In genomic region chr4:134817706-134818105, GRCm38 (mm10) we compare ENCODE assay signal across 17 mouse cellular contexts. TPM values are rescaled to one million over a fixed set of nuclear protein-coding genes. Genes with fewer than 3 reads are reported as not detected.
"Had no signal": no experiment of that assay in that cellular context is flagged by ENCODE, and none has a peak within 500 bp of the region (broad histone marks: within the 10 kb centered on the region; RNA-seq: fewer than 3 reads in every experiment).

No protein-coding gene starts in this region.

- H3K27me3 ChIP-seq: megakaryocyte, embryonic 14.5 days; midbrain, embryonic 13.5 days; midbrain, embryonic 15.5 days; neural tube, embryonic 12.5 days; stomach, embryonic 15.5 days had no signal

- H3K9ac ChIP-seq: liver, embryonic 14.5 days; lung, embryonic 14.5 days; midbrain, embryonic 13.5 days; midbrain, embryonic 15.5 days; neural tube, embryonic 12.5 days; stomach, embryonic 15.5 days had no signal

- DNase-seq: lung, embryonic 14.5 days; lung, postnatal 14 days; lung, postnatal 36 days; right cerebral cortex, postnatal 14 days; thymus, adult 2 months; thymus, postnatal 25 days; thymus, postnatal 4 days had no signal

- H3K4me3 ChIP-seq: megakaryocyte, embryonic 14.5 days; midbrain, embryonic 13.5 days; midbrain, embryonic 15.5 days; neural tube, embryonic 12.5 days; stomach, embryonic 15.5 days had no signal

- H3K4me2 ChIP-seq: lung, embryonic 14.5 days; midbrain, embryonic 11.5 days; midbrain, embryonic 13.5 days; midbrain, embryonic 15.5 days; neural tube, embryonic 12.5 days; stomach, embryonic 15.5 days had no signal

- H3K9me3 ChIP-seq: megakaryocyte, embryonic 14.5 days; midbrain, embryonic 13.5 days; midbrain, embryonic 15.5 days; neural tube, embryonic 12.5 days; stomach, embryonic 15.5 days had no signal

- H3K27ac ChIP-seq: liver, embryonic 14.5 days; midbrain, embryonic 13.5 days; midbrain, embryonic 15.5 days; neural tube, embryonic 12.5 days; stomach, embryonic 15.5 days; stomach, postnatal 0 days had no signal

- ATAC-seq: midbrain, embryonic 13.5 days; midbrain, embryonic 15.5 days had no signal

- H3K4me1 ChIP-seq: neural tube, embryonic 12.5 days had no signal

- H3K36me3 ChIP-seq: stomach, embryonic 15.5 days had no signal

RNA-seq across cellular contexts. Expression of gene Rhd, which starts 46.6 kb away (rescaled TPM):
- total RNA-seq: monocyte, adult 5-6 weeks; neutrophil, adult 5-6 weeks had no signal
